Mouse (Mus musculus) splenic B cell, adult 2 months (primary cell): ENCODE measurements at regions not wholly inside any gene's neighbourhood (a gene's known extent, or its start where the extent isn't known, plus 50 kb on each side); places are given as distances from the start of the nearest gene placed in this dataset.
"Not testable (repeated sequence)": the region's sequence is repeated elsewhere in the genome, so short reads cannot be mapped to it uniquely, and the experiment has no call there.

ENCODE experiments used
- DNase-seq: peaks from one replicate; pipeline ENCODE4 v3.0.0-alpha.2; 2011; ENCODE audit warnings: low read depth, low spot score
- H3K27me3 ChIP-seq: 2 replicates; pipeline ENCODE4 v1.6.1; 2012; ENCODE audit warnings: mild to moderate bottlenecking, low read length, moderate library complexity, mixed read lengths; ENCODE audit not compliant: control insufficient read depth, poor library complexity, insufficient read depth, severe bottlenecking
- H3K36me3 ChIP-seq: 2 replicates; pipeline ENCODE4 v1.6.1; 2012; ENCODE audit warnings: mild to moderate bottlenecking, low read length, moderate library complexity, mixed read lengths; ENCODE audit not compliant: control insufficient read depth, poor library complexity, insufficient read depth, severe bottlenecking

- Histone ChIP-seq H3K36me3 (no peaks in the 10 kb centered on the region), H3K27me3 (no peaks in the 10 kb centered on the region)
- no peak for DNase-seq
Measured at GRCm38 (mm10) chr1:136680173-136680572, 55.5 kb downstream of the Zfp281 start.

GRCm38 (mm10) chr1:136682311-136682710 lies 57.6 kb downstream of the Zfp281 start:
- not testable (repeated sequence) for H3K27me3 ChIP-seq, DNase-seq, H3K36me3 ChIP-seq

- no peaks in the 10 kb centered on the region for H3K27me3 ChIP-seq
- DNase-seq: no peak
- H3K36me3 ChIP-seq: no peaks in the 10 kb centered on the region
Measured at GRCm38 (mm10) chr1:136683061-136683531, 58.4 kb downstream of the Zfp281 start.

GRCm38 (mm10) chr1:136683561-136684131 lies 58.9 kb downstream of the Zfp281 start:
- no peaks in the 10 kb centered on the region for H3K27me3 ChIP-seq
- H3K36me3 ChIP-seq: no peaks in the 10 kb centered on the region
- peak; percentile 39 for DNase-seq

GRCm38 (mm10) chr1:136684481-136684880 lies 59.8 kb downstream of the Zfp281 start:
- DNase-seq: no peak
- no peaks in the 10 kb centered on the region for H3K36me3 ChIP-seq

GRCm38 (mm10) chr1:136685191-136686060 lies 60.7 kb downstream of the Zfp281 start:
- H3K27me3 ChIP-seq: no peaks in the 10 kb centered on the region
- DNase-seq: peak; percentile 70

More at GRCm38 (mm10) chr1:136684481-136684880, 59.8 kb downstream of the Zfp281 start:
- H3K27me3 ChIP-seq: no peaks in the 10 kb centered on the region

GRCm38 (mm10) chr1:136686467-136686866 lies 61.8 kb downstream of the Zfp281 start:
- Histone ChIP-seq H3K36me3 (no peaks in the 10 kb centered on the region), H3K27me3 (no peaks in the 10 kb centered on the region)
- no peak for DNase-seq

More at GRCm38 (mm10) chr1:136685191-136686060, 60.7 kb downstream of the Zfp281 start:
- H3K36me3 ChIP-seq: no peaks in the 10 kb centered on the region

- H3K27me3 ChIP-seq: no peaks in the 10 kb centered on the region
- no peak for DNase-seq
Measured at GRCm38 (mm10) chr1:136690068-136690467, 65.4 kb downstream of the Zfp281 start.

GRCm38 (mm10) chr1:136693421-136693820 lies 68.7 kb downstream of the Zfp281 start:
- no peaks in the 10 kb centered on the region for H3K27me3 ChIP-seq
- H3K36me3 ChIP-seq: no peaks in the 10 kb centered on the region
- DNase-seq: no peak

More at GRCm38 (mm10) chr1:136690068-136690467, 65.4 kb downstream of the Zfp281 start:
- no peaks in the 10 kb centered on the region for H3K36me3 ChIP-seq

- no peaks in the 10 kb centered on the region for H3K27me3 ChIP-seq
- H3K36me3 ChIP-seq: no peaks in the 10 kb centered on the region
- no peak for DNase-seq
Measured at GRCm38 (mm10) chr1:136694983-136695382, 70.3 kb downstream of the Zfp281 start.

GRCm38 (mm10) chr1:136696077-136696641 lies 71.5 kb downstream of the Zfp281 start:
- Histone ChIP-seq H3K36me3 (no peaks in the 10 kb centered on the region), H3K27me3 (no peaks in the 10 kb centered on the region)
- DNase-seq: no peak

GRCm38 (mm10) chr1:136698454-136699152 lies 73.9 kb downstream of the Zfp281 start:
- no peaks in the 10 kb centered on the region for H3K27me3 ChIP-seq
- no peaks in the 10 kb centered on the region for H3K36me3 ChIP-seq
- no peak for DNase-seq

- Histone ChIP-seq H3K36me3 (no peaks in the 10 kb centered on the region), H3K27me3 (no peaks in the 10 kb centered on the region)
- DNase-seq: no peak
Measured at GRCm38 (mm10) chr1:136699153-136699524, 74.4 kb downstream of the Zfp281 start.

GRCm38 (mm10) chr1:136699571-136699970 lies 74.9 kb downstream of the Zfp281 start:
- H3K36me3 ChIP-seq: no peaks in the 10 kb centered on the region
- no peak for DNase-seq
- no peaks in the 10 kb centered on the region for H3K27me3 ChIP-seq
